Comparison of ENCODE assay signal across 15 mouse cellular contexts in the genomic region with DNA sequence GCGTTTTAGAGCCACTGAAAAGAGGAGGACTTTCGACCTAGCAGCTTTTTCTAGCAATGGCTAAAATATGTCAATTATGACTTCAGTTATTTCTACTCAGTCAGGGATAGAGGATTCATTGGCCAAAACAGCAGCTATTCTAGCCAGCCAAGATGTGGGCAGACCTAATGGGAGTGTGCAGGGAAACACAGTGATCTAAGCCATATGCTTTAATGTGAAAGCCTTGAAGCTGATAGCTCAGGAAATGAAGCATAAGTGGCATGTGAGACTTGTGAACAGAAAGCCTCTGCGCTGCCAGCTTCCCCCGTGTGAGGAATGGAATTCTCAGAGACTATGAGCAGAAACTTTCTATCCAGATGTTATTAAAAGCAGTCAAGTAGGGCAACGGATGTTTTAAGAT.
DNase-seq lines count a peak whose midpoint lies in the region; ATAC-seq and TF ChIP-seq lines count a peak whose summit lies in the region.
"Had no signal": no experiment of that assay in that cellular context is flagged by ENCODE, and none has a peak within 500 bp of the region (broad histone marks: within the 10 kb centered on the region; RNA-seq: fewer than 3 reads in every experiment).

No protein-coding gene starts in this region.

- TF ChIP-seq CTCF in liver, postnatal 0 days (IDR thresholded peaks at IDR 0.05; ENCODE audit: low read depth), result no peak

- H3K4me1 ChIP-seq in forebrain, embryonic 15.5 days, result no peaks in the 10 kb centered on the region; the same call in 1 of the 2 replicates
- H3K4me1 ChIP-seq in forebrain, embryonic 10.5 days, result no peaks in the 10 kb centered on the region
- H3K4me1 ChIP-seq in liver, postnatal 0 days (ENCODE audit: insufficient read depth), result no peaks in the 10 kb centered on the region
- H3K4me1 ChIP-seq: liver, embryonic 13.5 days; midbrain, embryonic 15.5 days had no signal

- H3K9ac ChIP-seq in forebrain, embryonic 15.5 days (replicated peaks), result no peak overlapping the region
- no peak overlapping the region for H3K9ac ChIP-seq in liver, postnatal 0 days (replicated peaks)
- H3K9ac ChIP-seq: hindbrain, embryonic 14.5 days; liver, embryonic 13.5 days; midbrain, embryonic 15.5 days had no signal

- H3K36me3 ChIP-seq in forebrain, embryonic 15.5 days, result no peaks in the 10 kb centered on the region
- no peaks in the 10 kb centered on the region for H3K36me3 ChIP-seq in forebrain, embryonic 10.5 days (replicated peaks)
- H3K36me3 ChIP-seq in liver, postnatal 0 days (replicated peaks; ENCODE audit: insufficient read depth, low read length), result no peaks in the 10 kb centered on the region
- H3K36me3 ChIP-seq: G1E; liver, embryonic 13.5 days; midbrain, embryonic 15.5 days had no signal

- no peaks in the 10 kb centered on the region for H3K27me3 ChIP-seq in forebrain, embryonic 15.5 days
- no peaks in the 10 kb centered on the region for H3K27me3 ChIP-seq in forebrain, embryonic 10.5 days (ENCODE audit: poor library complexity, severe bottlenecking)
- no peaks in the 10 kb centered on the region for H3K27me3 ChIP-seq in liver, postnatal 0 days (ENCODE audit: insufficient read depth, low read length)
- H3K27me3 ChIP-seq: liver, embryonic 13.5 days; midbrain, embryonic 15.5 days had no signal

- TF ChIP-seq EP300 in liver, postnatal 0 days (IDR thresholded peaks at IDR 0.05; ENCODE audit: low read depth), result no peak

- H3K4me2 ChIP-seq in forebrain, embryonic 15.5 days (replicated peaks), result no peak overlapping the region
- no peak overlapping the region for H3K4me2 ChIP-seq in liver, postnatal 0 days (ENCODE audit: low read depth, low read length)
- H3K4me2 ChIP-seq: hindbrain, embryonic 14.5 days; liver, embryonic 13.5 days; midbrain, embryonic 15.5 days had no signal

- H3K9me3 ChIP-seq in forebrain, embryonic 15.5 days, result no peaks in the 10 kb centered on the region
- no peaks in the 10 kb centered on the region for H3K9me3 ChIP-seq in forebrain, embryonic 10.5 days
- H3K9me3 ChIP-seq in liver, postnatal 0 days (ENCODE audit: low read length), result no peaks in the 10 kb centered on the region
- H3K9me3 ChIP-seq: G1E; midbrain, embryonic 15.5 days had no signal

- H3K27ac ChIP-seq in forebrain, embryonic 15.5 days (replicated peaks), result no peak overlapping the region
- H3K27ac ChIP-seq in forebrain, embryonic 10.5 days, result no peak overlapping the region
- no peak overlapping the region for H3K27ac ChIP-seq in liver, postnatal 0 days (ENCODE audit: low read depth)
- H3K27ac ChIP-seq: hindbrain, embryonic 14.5 days; liver, embryonic 13.5 days; macrophage; midbrain, embryonic 15.5 days had no signal

- no peak for DNase-seq in forebrain, embryonic 10.5 days (ENCODE audit: extremely low spot score, low spot score)
- peak; percentile 19 for DNase-seq in right cerebral cortex, adult 18-20 months
- no peak for DNase-seq in right cerebral cortex, postnatal 4 days
- peak; percentile 5 to 16 for DNase-seq in frontal cortex, postnatal 36 days (ENCODE audit: low spot score in 2 of 2)
- DNase-seq in liver, postnatal 0 days, result no peak
- no peak for DNase-seq in ovary, postnatal 36 days (ENCODE audit: low spot score)
- DNase-seq: cerebellum, adult 11 months; kidney, adult 18-20 months; liver, embryonic 13.5 days had no signal

- 0 out of 2 replicates have a peak, but pooled peaks have one; percentile 38 for ATAC-seq in forebrain, embryonic 15.5 days (replicated peaks)
- ATAC-seq in liver, postnatal 0 days, result no peak
- ATAC-seq in activated CD4-positive, CD25-positive, alpha-beta regulatory T cell, adult 4 months, result no peak
- ATAC-seq: midbrain, embryonic 15.5 days had no signal

- 62% methylated on average over 5 of the region's 5 CpGs for WGBS in forebrain, embryonic 15.5 days
- WGBS in forebrain, embryonic 10.5 days, result 82% methylated on average over 5 of the region's 5 CpGs
- WGBS in liver, postnatal 0 days (ENCODE audit: insufficient replicate concordance), result 73% methylated on average over 5 of the region's 5 CpGs

- no peak overlapping the region for H3K4me3 ChIP-seq in forebrain, embryonic 15.5 days
- no peak overlapping the region for H3K4me3 ChIP-seq in forebrain, embryonic 10.5 days
- H3K4me3 ChIP-seq in liver, postnatal 0 days (ENCODE audit: low read depth, low read length), result no peak overlapping the region
- H3K4me3 ChIP-seq: liver, embryonic 13.5 days; midbrain, embryonic 15.5 days had no signal

Comparison
In these comparisons a context has a peak if more than half of its experiments do, and no peak if none do; other contexts are left out.
1. DNase-seq: peak in right cerebral cortex, adult 18-20 months (single experiment) and frontal cortex, postnatal 36 days (2 of 2); none in forebrain, embryonic 10.5 days (single experiment), right cerebral cortex, postnatal 4 days (single experiment), liver, postnatal 0 days (single experiment) and ovary, postnatal 36 days (single experiment).